Mouse (Mus musculus) T-helper 17 cell (primary cell): Measurements from ENCODE around the gene Eno2.

Experiments used
- in situ Hi-C, 2 experiments: fragments of 300-600 bp; cut with MboI, MseI; formaldehyde crosslinking; loops; 1 replicate in 1 of 2; 2 replicates in 1 of 2; pipeline ENCODE4 v1.15.1; 2025; ENCODE audit warnings: high pct_unique_total_duplicates in 2 of 2

Eno2 gene

GRCm38 (mm10) chr6:124742839-124743514, 26.5 kb downstream of the Eno2 start:
- in situ Hi-C loops: loop anchor here in 1 of 2 experiments (10.0 kb wide), 1 partner anchor 1938 kb away; the partner anchor contains the start of gene Slc2a3

DNA sequence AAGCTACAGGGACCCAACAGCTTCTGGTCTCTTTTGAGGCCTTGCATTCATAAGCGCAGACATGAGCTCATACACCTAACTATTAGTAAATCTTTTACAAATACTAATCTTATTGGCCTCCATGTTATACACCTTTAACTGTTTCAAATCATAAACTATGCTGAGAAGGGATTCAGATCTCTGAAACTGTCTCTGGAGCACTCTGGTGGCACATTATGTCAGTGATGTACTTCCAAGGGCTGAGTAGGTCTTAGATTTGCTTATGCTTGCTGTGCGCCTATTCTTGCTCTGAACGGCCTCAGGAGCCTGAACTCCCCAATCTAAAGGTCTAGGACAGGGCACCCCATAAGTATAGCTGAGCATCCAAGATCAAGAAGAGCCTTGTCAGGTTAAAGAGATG, 27.6 kb downstream of the Eno2 start:
- in situ Hi-C loops: loop anchor here in 1 of 2 experiments (10.0 kb wide), 1 partner anchor 1937 kb away; the partner anchor contains the start of gene Slc2a3

DNA sequence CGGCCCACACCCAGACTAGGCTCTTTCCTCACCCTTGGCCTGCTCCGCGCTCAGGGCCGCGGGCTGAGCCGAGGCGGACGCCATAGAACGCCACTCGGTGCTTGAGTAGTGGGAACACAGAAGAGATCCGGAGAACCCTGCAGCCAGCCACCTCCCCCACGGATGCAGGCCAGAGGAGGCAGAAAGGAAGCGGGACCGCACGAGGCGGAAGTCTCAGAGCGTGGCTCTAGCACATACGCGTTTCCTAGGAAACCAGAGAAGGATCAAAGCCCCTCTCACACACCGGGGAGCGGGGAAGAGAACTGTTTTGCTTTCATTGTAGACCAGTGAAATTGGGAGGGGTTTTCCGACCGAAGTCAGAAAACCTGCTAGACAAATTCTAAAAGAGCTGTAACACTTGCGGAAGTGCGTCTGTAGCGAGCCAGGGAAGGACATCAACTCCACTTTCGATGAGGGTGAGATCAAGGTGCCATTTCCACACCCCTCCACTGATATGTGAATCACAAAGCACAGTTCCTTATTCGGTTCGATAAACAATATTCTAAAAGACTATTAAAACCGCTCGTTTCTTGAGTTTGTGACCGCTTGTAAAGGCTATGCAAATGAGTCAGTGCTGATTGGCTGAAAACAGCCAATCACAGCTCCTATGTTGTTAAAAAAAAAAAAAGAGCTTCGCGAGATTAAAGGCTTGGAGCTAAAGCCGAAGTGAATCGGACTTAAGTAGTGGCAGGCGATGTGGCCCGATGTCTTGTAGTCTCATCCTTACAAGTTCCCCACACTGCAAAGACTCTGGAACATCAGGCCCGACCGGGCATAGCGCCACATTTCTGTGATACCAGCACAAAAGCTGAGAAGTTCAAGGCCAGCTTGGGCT, 28.3 kb downstream of the Eno2 start, which contains the start of gene Grcc10:
Gene Grcc10 (minus strand): TSS at position 487 of the 874 bp plus-strand sequence.
- in situ Hi-C loops: loop anchor here in 1 of 2 experiments (10.0 kb wide), 1 partner anchor 1936 kb away; the partner anchor contains the start of gene Slc2a3

GRCm38 (mm10) chr6:124740211-124740887, 29.1 kb downstream of the Eno2 start:
- in situ Hi-C loops: loop anchor here in 1 of 2 experiments (10.0 kb wide), 1 partner anchor 1936 kb away; the partner anchor contains the start of gene Slc2a3

- in situ Hi-C loops: no loop called here
Observed at GRCm38 (mm10) chr6:124739231-124739796, 30.2 kb downstream of the Eno2 start.

DNA sequence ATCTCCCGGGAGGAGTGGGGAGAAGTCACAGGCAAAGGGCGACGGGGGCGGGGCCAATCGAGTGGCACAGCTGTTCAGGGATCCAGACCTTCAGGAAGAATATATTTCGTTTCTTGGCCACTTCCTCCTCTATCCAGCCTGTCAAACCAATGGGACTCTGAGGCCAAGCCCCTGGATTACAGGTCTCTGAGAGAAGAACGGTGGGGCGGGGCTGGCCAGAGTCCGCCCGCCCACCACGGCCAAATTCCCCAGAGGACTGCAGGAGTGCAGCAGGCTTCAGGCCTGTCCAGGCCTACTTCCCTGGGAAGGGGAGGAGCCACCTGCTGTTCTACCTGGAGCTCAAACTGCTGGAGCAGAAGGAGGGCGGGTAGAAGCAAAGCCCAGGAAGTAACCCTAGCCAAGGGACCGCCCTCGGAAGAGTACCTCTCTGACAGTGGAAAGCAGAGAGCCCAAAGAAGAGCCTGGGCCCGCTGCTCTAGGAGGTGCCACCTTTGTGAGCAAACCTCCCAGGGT, 30.9 kb downstream of the Eno2 start, which contains the start of gene Ptpn6:
Gene Ptpn6 (minus strand): TSS at position 204 of the 513 bp plus-strand sequence.
- in situ Hi-C loops: no loop called here

- in situ Hi-C loops: no loop called here
Observed at GRCm38 (mm10) chr6:124737040-124737439, 32.4 kb downstream of the Eno2 start.

GRCm38 (mm10) chr6:124734417-124734816, 35.1 kb downstream of the Eno2 start:
- in situ Hi-C loops: no loop called here

DNA sequence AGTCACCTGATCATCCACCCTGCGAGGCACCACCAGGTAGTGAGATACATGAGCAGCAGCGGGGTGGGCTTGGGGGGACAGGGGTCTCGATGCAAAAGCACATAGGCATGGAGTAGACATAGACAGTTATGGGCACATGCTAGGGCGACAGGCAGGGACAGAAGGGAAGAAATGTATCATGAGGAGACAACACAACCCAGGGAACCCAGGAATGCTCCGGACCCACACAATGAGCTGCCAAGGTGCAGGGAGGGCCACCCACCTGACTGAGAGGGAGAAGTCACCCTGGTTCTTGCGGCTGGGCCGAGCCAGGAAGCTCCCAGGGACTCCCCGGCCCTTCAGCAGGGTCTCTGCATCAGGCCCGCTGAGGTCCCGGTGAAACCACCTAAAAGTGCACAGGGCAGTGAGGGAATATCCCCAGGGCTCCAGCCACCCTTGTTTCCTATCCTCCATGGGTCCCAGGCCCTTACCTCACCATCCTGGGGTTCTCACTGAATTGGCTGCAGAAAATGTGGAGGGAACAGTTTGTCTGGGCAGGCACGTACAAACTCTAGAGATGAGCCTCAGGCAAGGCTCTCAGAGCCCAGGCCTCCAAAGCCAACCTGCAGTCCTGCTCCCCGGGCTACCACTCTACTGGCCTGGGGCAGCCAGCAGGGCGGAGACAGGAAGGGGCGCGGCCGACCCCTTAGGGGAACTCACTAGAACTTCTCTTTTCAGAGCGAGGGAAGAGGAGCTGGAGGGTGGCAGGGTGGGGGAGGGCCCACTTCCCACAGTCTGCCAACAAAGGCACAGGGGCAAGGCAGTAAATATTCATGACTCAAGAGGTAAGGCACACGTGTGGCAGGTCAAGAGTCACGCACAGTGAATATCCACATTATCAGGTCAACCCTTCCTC, 36.8 kb downstream of the Eno2 start:
- in situ Hi-C loops: no loop called here

- in situ Hi-C loops: no loop called here
Observed at GRCm38 (mm10) chr6:124731038-124731437, 38.4 kb downstream of the Eno2 start.

DNA sequence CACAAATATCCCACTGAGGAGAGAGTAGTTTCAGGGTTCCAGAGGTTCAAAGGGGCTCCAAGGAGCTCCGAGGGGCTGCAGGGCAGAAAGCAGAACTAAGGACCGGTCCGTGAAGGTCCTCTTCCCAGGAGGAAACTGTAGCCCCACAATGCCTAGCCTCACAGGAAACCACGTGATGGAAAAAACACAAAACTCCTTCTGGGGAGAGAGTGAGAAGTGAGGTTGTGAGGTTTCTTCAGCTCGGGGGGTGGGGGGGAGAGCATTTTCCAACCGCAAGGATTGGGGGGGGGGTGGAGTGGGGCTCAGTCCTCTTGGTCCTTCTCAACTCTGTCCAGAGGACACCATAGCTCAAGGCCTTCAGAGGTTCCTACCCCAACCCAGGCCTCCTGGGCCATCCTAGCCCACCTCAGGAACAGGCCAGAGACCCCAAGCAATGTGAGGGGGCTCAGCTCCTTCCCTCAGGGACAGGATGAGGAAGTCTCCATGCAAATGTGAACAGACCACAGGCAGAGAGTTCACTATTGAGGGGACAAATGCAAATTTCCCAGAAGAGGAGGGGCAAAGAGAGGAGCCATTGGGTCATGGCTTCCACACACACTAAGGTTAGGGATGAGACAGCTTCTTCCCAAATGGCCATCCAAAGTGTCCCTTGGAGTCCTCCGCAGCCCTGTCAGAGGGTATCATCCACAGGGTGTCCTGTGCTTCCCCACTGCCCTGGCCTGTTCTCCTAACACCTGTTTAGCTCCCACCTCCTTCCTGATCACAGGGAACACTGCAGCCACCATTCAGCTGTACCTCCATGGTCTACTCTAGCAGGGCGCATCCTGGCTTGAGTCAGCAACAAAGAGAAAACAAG, 39.4 kb downstream of the Eno2 start:
- in situ Hi-C loops: no loop called here

- in situ Hi-C loops: no loop called here
Observed at GRCm38 (mm10) chr6:124728621-124729020, 40.9 kb downstream of the Eno2 start.

- in situ Hi-C loops: no loop called here
Observed at GRCm38 (mm10) chr6:124724472-124724871, 45.0 kb downstream of the Eno2 start.

DNA sequence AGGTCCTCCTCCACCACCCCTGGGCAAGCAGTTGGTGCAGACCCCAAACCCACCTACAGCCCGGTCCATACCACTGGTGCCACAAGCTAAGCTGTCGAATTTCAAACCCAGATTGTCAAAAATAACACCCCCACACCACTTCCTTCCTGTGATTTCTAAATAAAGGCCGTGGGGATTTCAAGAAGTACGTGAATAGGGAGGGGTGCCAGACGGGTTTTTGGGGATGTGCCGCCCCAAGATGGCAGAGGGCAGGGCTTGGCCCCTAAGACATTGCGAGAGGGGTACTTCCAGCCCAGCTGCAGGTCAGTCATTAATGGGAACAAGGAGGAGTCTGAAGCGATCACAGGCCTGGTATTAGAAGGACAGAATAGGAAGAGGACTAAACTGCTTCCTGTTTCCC, 45.9 kb downstream of the Eno2 start:
- in situ Hi-C loops: no loop called here

DNA sequence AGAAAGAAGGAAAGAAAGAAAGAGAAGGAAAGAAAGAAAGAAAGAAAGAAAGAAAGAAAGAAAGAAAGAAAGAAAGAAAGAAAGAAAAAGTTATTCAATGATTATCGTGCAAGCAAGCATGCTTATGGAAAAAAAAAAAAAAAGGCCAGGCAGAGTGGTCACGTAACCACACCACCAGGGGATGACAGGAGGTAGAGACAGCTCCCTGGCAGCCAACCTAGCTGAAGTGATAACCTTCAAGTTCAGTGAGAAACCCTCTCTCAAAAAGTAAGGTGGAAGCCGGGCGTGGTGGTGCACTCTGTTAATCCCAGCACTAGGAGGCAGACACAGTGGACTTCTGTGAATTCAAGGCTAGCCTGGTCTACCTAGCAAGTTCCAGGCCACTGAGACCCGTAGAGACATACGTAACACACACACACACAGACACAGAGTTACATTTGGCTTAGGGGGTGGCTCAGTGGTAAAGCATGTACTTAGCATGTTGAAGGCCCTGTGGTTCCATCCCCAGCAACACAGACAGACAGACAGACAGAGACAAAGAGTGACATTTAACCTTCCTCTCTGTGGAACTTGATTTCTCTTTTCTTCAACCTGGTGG, 46.5 kb downstream of the Eno2 start:
- in situ Hi-C loops: no loop called here

DNA sequence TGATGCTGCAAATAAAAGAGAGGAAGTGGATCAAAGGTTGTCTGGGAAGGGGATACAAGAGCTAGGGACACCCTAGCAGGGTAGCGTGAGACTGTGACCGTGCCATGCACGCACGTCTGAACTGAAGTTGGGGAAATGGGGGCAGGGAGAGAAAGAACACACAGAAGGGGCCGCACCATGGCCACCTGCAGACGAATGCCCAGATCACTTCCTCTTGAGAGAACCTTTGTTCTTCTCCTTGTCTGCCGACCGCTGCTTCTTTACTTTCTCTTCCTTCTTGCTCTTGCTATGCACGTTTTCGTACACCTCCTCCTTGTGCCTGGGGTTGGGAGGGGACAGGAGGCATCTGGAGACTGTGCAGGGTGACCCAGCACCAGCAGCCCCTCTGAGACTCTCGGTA, 48.6 kb downstream of the Eno2 start:
- in situ Hi-C loops: no loop called here

GRCm38 (mm10) chr6:124719354-124719978, 50.0 kb downstream of the Eno2 start:
- in situ Hi-C loops: loop anchor here in 1 of 2 experiments (5.0 kb wide), 1 partner anchor 43 kb away; no protein-coding TSS in a partner anchor

DNA sequence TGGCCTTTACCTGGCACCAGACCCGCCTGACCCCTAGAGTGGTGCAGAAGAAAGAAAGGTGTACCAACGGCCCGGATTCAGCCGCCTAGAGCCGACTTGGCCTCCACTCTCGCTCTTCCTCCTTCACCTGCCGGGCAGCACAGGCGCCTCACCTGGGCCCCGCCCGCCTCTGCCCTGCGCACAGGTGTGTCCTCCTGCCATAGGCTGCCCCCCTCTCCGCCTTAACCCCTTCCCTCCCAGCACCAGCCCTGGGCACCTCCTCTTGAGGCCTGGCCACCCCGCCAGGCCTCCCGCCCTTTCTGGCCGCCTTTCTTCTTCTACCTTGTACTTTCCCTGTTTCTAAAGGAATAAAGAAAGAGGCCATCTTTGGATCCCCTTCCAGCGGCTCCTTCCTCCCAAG, 50.8 kb downstream of the Eno2 start:
- in situ Hi-C loops: loop anchor here in 1 of 2 experiments (5.0 kb wide), 1 partner anchor 44 kb away; no protein-coding TSS in a partner anchor
